Mouse (Mus musculus): ENCODE data around the gene Cluh.

The Cluh gene

GRCm38 (mm10) chr11:74648676-74649075, 619 bp upstream of the Cluh start:
- DNase-seq: no peak

GRCm38 (mm10) chr11:74649647-74650551, 604 bp downstream of the Cluh start:
- peak; percentile 76 for DNase-seq

- no peak for DNase-seq
These were observed 1.3 kb downstream of the Cluh start for GRCm38 (mm10) chr11:74650576-74651100.

- DNase-seq: peak; percentile 69
These were observed 3.5 kb downstream of the Cluh start for GRCm38 (mm10) chr11:74652791-74653191.

GRCm38 (mm10) chr11:74653385-74653784, 4.1 kb downstream of the Cluh start:
- DNase-seq: no peak

- no peak for DNase-seq
These were observed 6.6 kb downstream of the Cluh start for GRCm38 (mm10) chr11:74655941-74656340.

- DNase-seq: peak; percentile 2
These were observed 11.0 kb downstream of the Cluh start for GRCm38 (mm10) chr11:74660336-74660735.

GRCm38 (mm10) chr11:74661641-74662040, 12.3 kb downstream of the Cluh start:
- DNase-seq: peak; percentile 4

GRCm38 (mm10) chr11:74662221-74662620, 12.9 kb downstream of the Cluh start:
- DNase-seq: no peak

- DNase-seq: no peak
These were observed 15.0 kb downstream of the Cluh start for GRCm38 (mm10) chr11:74664279-74664678.

- DNase-seq: peak; percentile 10
These were observed 15.6 kb downstream of the Cluh start for GRCm38 (mm10) chr11:74664906-74665305.

- DNase-seq: peak; percentile 2
These were observed 16.5 kb downstream of the Cluh start for GRCm38 (mm10) chr11:74665631-74666283.

- DNase-seq: no peak
These were observed 17.0 kb downstream of the Cluh start for GRCm38 (mm10) chr11:74666284-74666652.

- peak; percentile 9 for DNase-seq
These were observed 17.7 kb downstream of the Cluh start for GRCm38 (mm10) chr11:74666776-74667581.

GRCm38 (mm10) chr11:74667582-74668010, 18.3 kb downstream of the Cluh start:
- DNase-seq: no peak

- DNase-seq: no peak
These were observed 19.2 kb downstream of the Cluh start for GRCm38 (mm10) chr11:74668466-74668865.

- DNase-seq: no peak
These were observed 19.7 kb downstream of the Cluh start for GRCm38 (mm10) chr11:74668971-74669370.

GRCm38 (mm10) chr11:74670151-74670550, 20.9 kb downstream of the Cluh start:
- DNase-seq: no peak

- no peak for DNase-seq
These were observed 21.7 kb downstream of the Cluh start for GRCm38 (mm10) chr11:74671013-74671412.

GRCm38 (mm10) chr11:74671839-74672238, 22.5 kb downstream of the Cluh start:
- DNase-seq: no peak

GRCm38 (mm10) chr11:74672901-74673513, 23.7 kb downstream of the Cluh start:
- no peak for DNase-seq

- DNase-seq: no peak
These were observed 24.3 kb downstream of the Cluh start for GRCm38 (mm10) chr11:74673561-74673960.

- no peak for DNase-seq
These were observed 25.4 kb downstream of the Cluh start for GRCm38 (mm10) chr11:74674713-74675112.

All from cerebellum, adult 9-11 months (tissue).